Mouse (Mus musculus): ENCODE results near the gene 1700003E16Rik.

GRCm38 (mm10) chr6:83115682-83116372 lies 40.4 kb upstream of the 1700003E16Rik start:
- TF ChIP-seq E2F4 (IDR thresholded peaks at IDR 0.05; ENCODE audit: insufficient read depth): no peak
- TF ChIP-seq MYOG (IDR thresholded peaks at IDR 0.05; ENCODE audit: control insufficient read depth in 1 of 3, insufficient read depth in 1 of 3, insufficient read length in 2 of 3, low read depth in 2 of 3): no peak
- no peak for TF ChIP-seq POLR2A (IDR thresholded peaks at IDR 0.05; ENCODE audit: insufficient read length, low read depth)
- no peak for TF ChIP-seq MAX (IDR thresholded peaks at IDR 0.05; ENCODE audit: low read depth)
- TF ChIP-seq TCF12 (IDR thresholded peaks at IDR 0.05; ENCODE audit: insufficient read depth, poor library complexity, severe bottlenecking): no peak
- no peak for TF ChIP-seq USF1 (IDR thresholded peaks at IDR 0.05; ENCODE audit: low read depth)
- no peak for TF ChIP-seq MYOD1 (IDR thresholded peaks at IDR 0.05; ENCODE audit: control insufficient read depth in 1 of 3, insufficient read length in 2 of 3, low read depth in 2 of 3)
- no peak for TF ChIP-seq REST (IDR thresholded peaks at IDR 0.05; ENCODE audit: insufficient read depth, insufficient read length)
- no peak for TF ChIP-seq CEBPB (IDR thresholded peaks at IDR 0.05; ENCODE audit: insufficient read depth, poor library complexity, severe bottlenecking)

Measured in myocyte (in vitro differentiated cells).